Mouse (Mus musculus) cortical plate, adult 2 months (tissue): Measurements from ENCODE around the gene Hist1h4f.

Experiments
- CTCF ChIP-seq: fragments of 200-500 bp; IDR thresholded peaks from 2 replicates; pipeline ENCODE4 v1.5.1; 2011; ENCODE audit warnings: mild to moderate bottlenecking, control low read depth, low read length; ENCODE audit not compliant: insufficient read depth; ENCODE audit errors: extremely low read depth
- POLR2A ChIP-seq: fragments of 200-500 bp; IDR thresholded peaks from 2 replicates; pipeline ENCODE4 v1.6.1; 2011; ENCODE audit warnings: mild to moderate bottlenecking, low read length, control low read depth; ENCODE audit not compliant: insufficient read depth; ENCODE audit errors: extremely low read depth

DNA sequence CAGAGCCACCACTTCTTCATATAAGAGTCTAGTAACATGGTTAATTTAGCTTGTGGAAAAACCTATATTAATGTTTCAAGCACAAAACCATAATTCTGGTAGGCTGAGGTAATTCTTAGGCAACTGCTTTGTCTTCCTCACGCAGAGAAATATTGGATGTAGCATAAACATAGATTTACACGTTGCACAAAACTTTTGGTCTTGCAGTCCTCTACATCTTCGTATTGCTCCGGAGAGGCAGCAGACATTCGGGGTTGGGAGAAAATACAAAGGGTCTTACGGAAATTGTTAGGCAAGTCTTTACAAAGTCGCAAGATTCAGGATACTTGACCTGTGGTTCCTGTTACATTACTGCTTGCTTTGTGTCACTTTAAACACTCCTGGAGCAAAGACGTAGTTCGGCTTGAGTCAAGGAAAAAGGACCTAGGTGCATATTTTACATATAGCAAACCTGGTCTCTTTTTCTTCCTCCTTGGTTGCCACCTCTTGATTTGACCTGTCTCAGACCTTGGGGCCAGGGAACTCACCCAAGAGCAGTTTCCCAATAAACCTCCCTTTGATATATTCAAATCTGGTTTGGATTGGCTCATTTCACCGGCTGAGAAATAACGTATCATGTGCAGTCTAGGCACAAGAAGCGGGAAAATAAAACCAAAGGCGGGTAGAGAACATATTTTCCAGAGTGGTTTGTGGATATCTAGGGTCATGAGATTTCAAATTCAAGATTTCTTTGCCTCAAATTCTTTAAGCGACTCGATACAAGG lies 16.9 kb downstream of the Hist1h4f start:
- TF ChIP-seq CTCF (no peak), POLR2A (no peak)
